Mouse (Mus musculus) heart, adult 2 months (tissue): ENCODE measurements at regions not wholly inside any gene's neighbourhood (a gene's known extent, or its start where the extent isn't known, plus 50 kb on each side); places are given as distances from the start of the nearest gene placed in this dataset.

ENCODE experiments used
- DNase-seq, 2 experiments: peaks; one replicate each; pipeline ENCODE4 v3.0.0; 2021
- H3K27ac ChIP-seq: fragments of 200-600 bp; 2 replicates; pipeline ENCODE4 v1.8.1; 2022
- H3K27me3 ChIP-seq: fragments of 200-500 bp; 2 replicates; pipeline ENCODE4 v1.6.1; 2012; ENCODE audit warnings: mild to moderate bottlenecking, low read length, inconsistent platforms, mixed read lengths; ENCODE audit not compliant: control insufficient read depth, insufficient read depth
- H3K36me3 ChIP-seq: fragments of 200-500 bp; 2 replicates; pipeline ENCODE4 v1.6.1; 2012; ENCODE audit warnings: low read length, inconsistent platforms; ENCODE audit not compliant: control insufficient read depth, insufficient read depth
- H3K4me1 ChIP-seq: fragments of 200-500 bp; 2 replicates; pipeline ENCODE4 v1.6.1; 2011; ENCODE audit warnings: low read length; ENCODE audit not compliant: control insufficient read depth, insufficient read depth
- H3K4me3 ChIP-seq: fragments of 200-600 bp; 2 replicates; pipeline ENCODE4 v1.8.1; 2022
- H3K79me2 ChIP-seq: fragments of 200-500 bp; replicated peaks from 2 replicates; pipeline ENCODE4 v1.6.1; 2012; ENCODE audit warnings: mild to moderate bottlenecking, inconsistent platforms, low read length, moderate library complexity, mixed read lengths; ENCODE audit not compliant: control insufficient read depth, insufficient read depth
- H3K9ac ChIP-seq: fragments of 200-500 bp; 2 replicates; pipeline ENCODE4 v1.6.1; 2012; ENCODE audit warnings: low read depth, mild to moderate bottlenecking, control low read depth, inconsistent platforms, low read length, mixed read lengths
- CTCF ChIP-seq: fragments of 200-600 bp; IDR thresholded peaks from 2 replicates; pipeline ENCODE4 v1.8.1; 2022; ENCODE audit warnings: antibody characterized with exemption, mild to moderate bottlenecking, moderate library complexity
- EP300 ChIP-seq: fragments of 200-500 bp; IDR thresholded peaks from 2 replicates; pipeline ENCODE4 v1.6.1; 2011; ENCODE audit warnings: low read depth, low read length, control low read depth; ENCODE audit not compliant: insufficient read depth
- POLR2A ChIP-seq: fragments of 200-500 bp; IDR thresholded peaks from 2 replicates; pipeline ENCODE4 v1.6.1; 2011; ENCODE audit warnings: mild to moderate bottlenecking, low read depth, low read length, control low read depth; ENCODE audit not compliant: insufficient read depth
- WGBS: fragments of 180-500 bp; shearing (Covaris S2); methylation state at CpG from one replicate; pipeline ENCODE4 v1.1.7; 2018; 5-methylcytosine and 5-hydroxymethylcytosine counted together
- intact Hi-C: fragments of 180-260 bp; cut with DNase I; formaldehyde crosslinking; loops from one replicate; pipeline ENCODE4 v1.15.1; 2025

- Histone ChIP-seq H3K27ac (no peak overlapping the region), H3K4me1 (no peaks in the 10 kb centered on the region), H3K4me3 (no peak overlapping the region), H3K9ac (no peak overlapping the region), H3K36me3 (no peaks in the 10 kb centered on the region), H3K27me3 (no peaks in the 10 kb centered on the region), H3K79me2 (no peaks in the 10 kb centered on the region)
- 41% methylated on average over 4 of the region's 4 CpGs for WGBS
- no peak for DNase-seq
- no peak for TF ChIP-seq POLR2A
- TF ChIP-seq EP300, result no peak
- no peak for TF ChIP-seq CTCF
- intact Hi-C loops, result no loop called here
These were observed 774.6 kb downstream of the Brinp1 start for GRCm38 (mm10) chr4:68179551-68179950.

DNA sequence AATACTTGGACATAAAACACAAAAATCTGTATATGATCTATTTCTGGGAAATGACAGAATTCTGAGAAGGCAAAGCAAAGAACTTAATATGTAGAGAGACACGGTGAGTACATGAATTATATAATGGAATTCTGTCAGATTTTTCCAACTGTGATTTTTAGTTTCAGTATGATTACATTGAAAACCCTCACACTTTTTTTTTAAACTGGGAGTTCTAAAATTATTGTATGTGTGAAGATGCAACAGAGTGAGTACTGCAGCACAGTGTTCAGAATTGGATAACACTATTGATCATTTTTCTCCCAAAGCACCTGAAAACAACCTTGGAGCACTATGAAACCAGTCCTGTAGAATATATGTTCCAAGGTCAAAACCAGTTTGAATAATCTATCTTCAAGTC lies 797.7 kb downstream of the Brinp1 start:
- Histone ChIP-seq H3K36me3 (no peaks in the 10 kb centered on the region), H3K4me3 (no peak overlapping the region), H3K79me2 (no peaks in the 10 kb centered on the region), H3K9ac (no peak overlapping the region), H3K4me1 (no peaks in the 10 kb centered on the region), H3K27me3 (no peaks in the 10 kb centered on the region), H3K27ac (no peak overlapping the region)
- intact Hi-C loops, result no loop called here
- no peak for DNase-seq
- 73% methylated on average over 1 of the region's 1 CpGs for WGBS
- no peak for TF ChIP-seq EP300
- TF ChIP-seq CTCF, result no peak

DNA sequence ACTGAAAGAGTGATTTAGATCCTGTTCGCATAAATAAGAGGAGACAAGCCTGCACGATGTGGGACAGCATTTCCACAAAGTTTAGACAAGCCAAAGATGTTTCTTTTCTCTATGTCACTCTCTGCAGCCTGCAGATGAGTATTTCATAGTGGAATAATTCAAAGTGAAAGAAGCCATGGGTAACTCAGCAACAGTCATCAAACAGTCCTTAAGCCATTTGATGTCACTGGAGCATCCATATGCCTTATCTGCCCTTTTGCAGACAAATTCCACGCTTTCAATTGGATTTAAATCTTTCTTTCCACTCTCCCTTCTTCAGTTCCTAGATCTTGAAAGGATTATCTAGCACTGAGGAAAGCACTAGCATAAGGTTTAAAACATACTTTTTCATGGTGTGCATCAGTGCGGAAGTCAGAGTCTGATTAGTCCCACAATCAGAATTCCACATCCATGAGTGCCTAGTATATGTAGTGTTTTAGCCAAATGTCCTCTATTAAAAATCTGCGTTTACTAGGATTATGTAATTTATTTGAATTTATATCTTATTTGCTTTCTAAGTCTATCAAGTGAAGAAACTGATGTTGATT lies 805.6 kb downstream of the Brinp1 start:
- no peak overlapping the region for H3K9ac ChIP-seq
- no peak for DNase-seq
- no peaks in the 10 kb centered on the region for H3K79me2 ChIP-seq
- no peaks in the 10 kb centered on the region for H3K4me1 ChIP-seq
- H3K27me3 ChIP-seq, result no peaks in the 10 kb centered on the region
- intact Hi-C loops, result no loop called here
- 71% methylated on average over 5 of the region's 5 CpGs for WGBS
- no peak overlapping the region for H3K4me3 ChIP-seq
- H3K36me3 ChIP-seq, result no peaks in the 10 kb centered on the region
- TF ChIP-seq EP300 (no peak), CTCF (no peak), POLR2A (no peak)
- H3K27ac ChIP-seq, result no peak overlapping the region

- Histone ChIP-seq H3K79me2 (no peaks in the 10 kb centered on the region), H3K27ac (no peak overlapping the region), H3K4me3 (no peak overlapping the region), H3K9ac (no peak overlapping the region), H3K36me3 (no peaks in the 10 kb centered on the region), H3K4me1 (no peaks in the 10 kb centered on the region), H3K27me3 (no peaks in the 10 kb centered on the region)
- intact Hi-C loops, result no loop called here
- no peak for TF ChIP-seq EP300
- TF ChIP-seq POLR2A, result no peak
- no peak for TF ChIP-seq CTCF
- no peak for DNase-seq
- WGBS, result 60% methylated on average over 4 of the region's 4 CpGs
These were observed 826.1 kb downstream of the Brinp1 start for GRCm38 (mm10) chr4:68128124-68128523.

DNA sequence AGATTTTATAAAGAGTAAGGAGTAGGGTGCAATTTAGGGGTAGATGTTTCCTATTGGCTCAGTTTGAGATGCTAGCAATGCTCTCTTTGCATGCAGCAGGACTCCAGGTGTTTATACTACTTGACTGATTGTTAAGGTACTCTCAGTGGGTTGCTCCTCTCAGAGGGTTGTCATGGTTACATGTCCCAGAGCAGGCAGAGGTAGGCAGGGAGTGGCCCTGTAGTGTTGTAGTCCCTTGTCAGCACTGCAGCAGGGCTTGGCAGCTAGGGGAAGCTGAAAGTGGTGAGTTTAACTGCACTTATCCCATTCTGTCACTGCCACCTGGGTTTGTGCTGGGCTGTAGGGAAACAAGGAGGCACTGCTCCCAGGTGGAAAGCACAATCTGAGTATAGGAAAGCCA lies 839.7 kb downstream of the Brinp1 start:
- DNase-seq, result no peak
- no peaks in the 10 kb centered on the region for H3K4me1 ChIP-seq
- no peaks in the 10 kb centered on the region for H3K79me2 ChIP-seq
- intact Hi-C loops, result no loop called here
- H3K27me3 ChIP-seq, result no peaks in the 10 kb centered on the region
- H3K9ac ChIP-seq, result no peak overlapping the region
- no peak overlapping the region for H3K4me3 ChIP-seq
- TF ChIP-seq POLR2A (no peak), EP300 (no peak), CTCF (no peak)
- H3K36me3 ChIP-seq, result no peaks in the 10 kb centered on the region
- H3K27ac ChIP-seq, result no peak overlapping the region

- Histone ChIP-seq H3K79me2 (no peaks in the 10 kb centered on the region), H3K27ac (no peak overlapping the region), H3K4me1 (no peaks in the 10 kb centered on the region), H3K27me3 (no peaks in the 10 kb centered on the region), H3K9ac (no peak overlapping the region), H3K36me3 (no peaks in the 10 kb centered on the region), H3K4me3 (no peak overlapping the region)
- TF ChIP-seq CTCF, result no peak
- no peak for TF ChIP-seq POLR2A
- no peak for TF ChIP-seq EP300
- no peak for DNase-seq
- WGBS, result 82% methylated on average over 3 of the region's 3 CpGs
- intact Hi-C loops, result no loop called here
These were observed 868.9 kb downstream of the Brinp1 start for GRCm38 (mm10) chr4:68085255-68085654.
